Mouse (Mus musculus): ENCODE data around the gene Clptm1. TPM values are rescaled to one million over a fixed set of nuclear protein-coding genes. Genes with fewer than 3 reads are reported as not detected.

The Clptm1 gene
- polyA plus RNA-seq, 1 experiment from 2014 or later, result 96.0 TPM

DNA sequence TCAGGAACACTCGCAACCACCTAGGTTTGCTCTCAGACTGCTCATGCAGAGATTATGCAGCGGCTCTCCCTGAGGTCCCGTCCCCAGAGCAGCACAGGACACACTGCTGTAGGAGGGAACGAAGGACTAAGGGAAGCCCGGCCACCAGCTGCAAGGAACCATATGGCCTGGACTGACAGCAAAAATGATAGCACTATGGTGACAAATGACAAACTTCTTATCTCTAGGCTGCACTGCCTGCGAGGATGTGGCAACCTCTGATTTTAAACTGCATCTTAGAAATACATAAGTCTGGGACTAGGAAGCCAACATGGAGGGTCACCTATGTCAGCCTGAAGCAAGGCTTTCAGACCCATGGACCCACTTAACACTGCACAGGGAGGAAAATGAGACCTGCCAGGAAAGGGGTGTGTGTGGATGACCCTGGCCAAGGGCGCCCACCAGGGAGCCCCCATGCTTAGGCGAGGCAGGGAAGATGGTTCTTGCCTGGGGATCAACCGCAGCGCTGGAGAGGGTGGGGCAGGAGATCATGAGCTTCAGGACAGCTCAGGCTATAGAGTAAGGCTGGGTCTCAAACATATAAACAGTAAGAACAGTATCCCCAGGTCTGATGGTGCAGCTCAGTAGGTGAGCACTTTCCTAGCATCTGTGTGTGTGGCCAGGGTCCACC lies 71.6 kb downstream of the Clptm1 start:
- no peak overlapping the region for H3K4me2 ChIP-seq
- peaks cover 93% of the 10 kb centered on the region for H3K36me3 ChIP-seq (ENCODE audit: insufficient read depth)
- H3K4me1 ChIP-seq (ENCODE audit: insufficient read depth), result no peaks in the 10 kb centered on the region
- 88% methylated on average over 10 of the region's 10 CpGs for WGBS
- ATAC-seq (ENCODE audit: insufficient read depth) (no peak), DNase-seq (no peak)
- no peak overlapping the region for H3K27ac ChIP-seq (ENCODE audit: low read depth)
- no peaks in the 10 kb centered on the region for H3K9me3 ChIP-seq (ENCODE audit: low read depth, low read length)
- H3K4me3 ChIP-seq (ENCODE audit: low read depth, low read length), result no peak overlapping the region
- H3K27me3 ChIP-seq (ENCODE audit: insufficient read depth, low read length), result no peaks in the 10 kb centered on the region
- no peak for TF ChIP-seq CTCF (IDR thresholded peaks at IDR 0.05; ENCODE audit: low read depth)
- no peak overlapping the region for H3K9ac ChIP-seq

DNA sequence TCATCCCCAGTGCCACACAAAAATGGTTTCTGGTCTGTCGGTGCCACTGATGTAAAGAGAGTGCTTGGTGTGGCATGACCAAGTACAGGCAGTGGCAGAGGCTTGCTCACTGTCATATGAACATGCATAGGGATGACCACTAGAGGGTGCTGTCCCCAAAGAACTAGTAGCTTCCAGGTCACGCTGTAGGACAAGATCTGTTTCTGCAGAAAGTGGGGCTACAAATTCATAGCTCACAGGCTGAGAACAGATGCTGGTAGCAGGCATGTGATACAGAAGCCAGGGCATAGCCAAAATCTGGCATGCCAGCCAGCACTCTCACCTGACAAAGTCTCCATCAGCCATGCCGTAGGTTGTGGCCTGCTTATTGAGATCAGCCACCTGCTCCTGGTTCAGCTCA lies 74.9 kb downstream of the Clptm1 start:
- DNase-seq (peak; percentile 87), ATAC-seq (ENCODE audit: insufficient read depth) (peak; percentile 19; the same call in 1 of the 2 replicates)

DNA sequence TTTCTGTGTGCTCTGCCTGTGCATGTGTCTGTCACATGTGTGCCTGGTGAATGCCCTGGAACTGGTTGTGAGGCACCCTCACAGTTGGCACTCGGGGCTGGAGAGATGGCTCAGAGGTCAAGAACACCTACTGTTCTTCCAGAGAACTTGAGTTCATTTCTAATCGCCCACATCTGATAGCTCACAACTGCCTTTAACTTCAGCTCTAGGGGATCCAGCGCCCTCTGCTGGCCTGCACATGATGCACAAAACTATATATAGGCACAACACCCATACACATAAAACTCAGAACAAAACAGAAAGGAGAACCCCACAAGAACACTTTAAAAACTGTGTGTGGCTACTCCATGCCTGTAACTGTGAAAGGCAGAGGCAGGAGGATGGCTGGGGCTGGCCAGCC lies 75.6 kb downstream of the Clptm1 start:
- Histone ChIP-seq H3K4me1 (ENCODE audit: insufficient read depth) (no peaks in the 10 kb centered on the region), H3K9ac (no peak overlapping the region), H3K4me2 (no peak overlapping the region), H3K9me3 (ENCODE audit: low read depth, low read length) (no peaks in the 10 kb centered on the region), H3K27ac (ENCODE audit: low read depth) (no peak overlapping the region), H3K4me3 (ENCODE audit: low read depth, low read length) (no peak overlapping the region), H3K27me3 (ENCODE audit: insufficient read depth, low read length) (no peaks in the 10 kb centered on the region), H3K36me3 (ENCODE audit: insufficient read depth) (peaks cover 100% of the 10 kb centered on the region)
- 43% methylated on average over 3 of the region's 3 CpGs for WGBS
- DNase-seq (peak; percentile 74), ATAC-seq (ENCODE audit: insufficient read depth) (no peak)
- peak; percentile 73 for TF ChIP-seq CTCF (IDR thresholded peaks at IDR 0.05; ENCODE audit: low read depth)

More for the DNA sequence above, 74.9 kb downstream of the Clptm1 start:
- peak; percentile 95 for TF ChIP-seq CTCF (IDR thresholded peaks at IDR 0.05; ENCODE audit: low read depth)
- Histone ChIP-seq H3K4me2 (no peak overlapping the region), H3K27ac (ENCODE audit: low read depth) (no peak overlapping the region), H3K36me3 (ENCODE audit: insufficient read depth) (peaks cover 98% of the 10 kb centered on the region), H3K27me3 (ENCODE audit: insufficient read depth, low read length) (no peaks in the 10 kb centered on the region), H3K4me1 (ENCODE audit: insufficient read depth) (no peaks in the 10 kb centered on the region), H3K9ac (no peak overlapping the region), H3K4me3 (ENCODE audit: low read depth, low read length) (no peak overlapping the region), H3K9me3 (ENCODE audit: low read depth, low read length) (no peaks in the 10 kb centered on the region)
- 52% methylated on average over 3 of the region's 3 CpGs for WGBS

DNA sequence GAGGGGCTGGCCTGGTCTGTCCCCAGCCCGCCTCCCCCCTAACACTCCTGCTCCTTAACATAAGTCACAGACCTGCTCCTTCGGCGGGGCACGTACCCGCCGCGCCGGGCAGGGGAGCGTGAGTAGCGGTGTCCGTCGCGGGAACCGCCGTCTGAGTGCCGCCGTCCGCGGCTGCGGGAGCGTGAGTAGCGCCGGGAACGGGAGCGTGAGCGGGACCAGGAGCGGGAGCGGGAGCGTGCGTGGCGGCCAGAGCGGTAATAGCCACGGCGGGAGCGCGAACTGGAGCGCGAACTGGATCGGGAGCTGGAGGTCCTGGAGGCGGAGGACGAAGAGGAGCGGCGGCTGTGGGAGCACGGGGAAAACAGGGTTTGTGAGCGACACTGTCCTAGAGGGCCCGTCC lies 78.6 kb downstream of the Clptm1 start:
- H3K4me1 ChIP-seq (ENCODE audit: insufficient read depth), result no peaks in the 10 kb centered on the region
- H3K4me3 ChIP-seq (ENCODE audit: low read depth, low read length), result no peak overlapping the region
- 80% methylated on average over 46 of the region's 46 CpGs for WGBS
- no peaks in the 10 kb centered on the region for H3K27me3 ChIP-seq (ENCODE audit: insufficient read depth, low read length)
- DNase-seq, result no peak
- H3K4me2 ChIP-seq, result no peak overlapping the region
- no peak for TF ChIP-seq CTCF (IDR thresholded peaks at IDR 0.05; ENCODE audit: low read depth)
- H3K9ac ChIP-seq, result no peak overlapping the region
- peaks cover 96% of the 10 kb centered on the region for H3K36me3 ChIP-seq (ENCODE audit: insufficient read depth)
- H3K27ac ChIP-seq (ENCODE audit: low read depth), result no peak overlapping the region
- H3K9me3 ChIP-seq (ENCODE audit: low read depth, low read length), result no peaks in the 10 kb centered on the region
- no peak for ATAC-seq (ENCODE audit: insufficient read depth)

Other genes starting within 250 kb of the Clptm1 start
- 8.7 and 11.1 TPM in 2 replicates for gene Mark4, start 206.2 kb downstream of the Clptm1 start, polyA plus RNA-seq (2014; fragmentation: Nextera tagmentation; extraction: Ambion mirVana)
- 1.7 and 2.2 TPM in 2 replicates for gene Exoc3l2, start 201.7 kb downstream of the Clptm1 start, polyA plus RNA-seq (2014; fragmentation: Nextera tagmentation; extraction: Ambion mirVana)
- gene Bloc1s3, start 156.7 kb downstream of the Clptm1 start, polyA plus RNA-seq (2014; fragmentation: Nextera tagmentation; extraction: Ambion mirVana), result 1.1 and 1.7 TPM in 2 replicates
- 77.3 and 83.5 TPM in 2 replicates for gene Trappc6a, start 156.6 kb downstream of the Clptm1 start, polyA plus RNA-seq (2014; fragmentation: Nextera tagmentation; extraction: Ambion mirVana)
- 0.11 TPM in 2 replicates for gene Nkpd1, start 147.2 kb downstream of the Clptm1 start, polyA plus RNA-seq (2014; fragmentation: Nextera tagmentation; extraction: Ambion mirVana)
- gene Ppp1r37, start 102.0 kb downstream of the Clptm1 start, polyA plus RNA-seq (2014; fragmentation: Nextera tagmentation; extraction: Ambion mirVana), result 4.7 and 6.2 TPM in 2 replicates
- gene Zfp296, start 87.7 kb downstream of the Clptm1 start, polyA plus RNA-seq (2014; fragmentation: Nextera tagmentation; extraction: Ambion mirVana), result 0.27 and 0.38 TPM in 2 replicates
- gene Gemin7, start 87.4 kb downstream of the Clptm1 start, polyA plus RNA-seq (2014; fragmentation: Nextera tagmentation; extraction: Ambion mirVana), result 180 and 183 TPM in 2 replicates
- gene Clasrp, start 60.5 kb downstream of the Clptm1 start, polyA plus RNA-seq (2014; fragmentation: Nextera tagmentation; extraction: Ambion mirVana), result 46.9 and 51.5 TPM in 2 replicates
- gene Relb, start 35.6 kb downstream of the Clptm1 start, polyA plus RNA-seq (2014; fragmentation: Nextera tagmentation; extraction: Ambion mirVana), result 7.3 TPM in 2 replicates
- 2.5 and 3.4 TPM in 2 replicates for gene Apoc2, start 12.9 kb upstream of the Clptm1 start, polyA plus RNA-seq (2014; fragmentation: Nextera tagmentation; extraction: Ambion mirVana)
- gene Gm44805, start 16.4 kb upstream of the Clptm1 start, polyA plus RNA-seq (2014; fragmentation: Nextera tagmentation; extraction: Ambion mirVana), result not detected in 2 replicates
- gene Apoc4, start 16.4 kb upstream of the Clptm1 start, polyA plus RNA-seq (2014; fragmentation: Nextera tagmentation; extraction: Ambion mirVana), result 0.30 TPM in 1 of 2 replicates, not detected in the other
- 13.6 and 15.5 TPM in 2 replicates for gene Apoc1, start 27.6 kb upstream of the Clptm1 start, polyA plus RNA-seq (2014; fragmentation: Nextera tagmentation; extraction: Ambion mirVana)
- 404 and 439 TPM in 2 replicates for gene Apoe, start 34.2 kb upstream of the Clptm1 start, polyA plus RNA-seq (2014; fragmentation: Nextera tagmentation; extraction: Ambion mirVana)
- 149 and 168 TPM in 2 replicates for gene Tomm40, start 50.4 kb upstream of the Clptm1 start, polyA plus RNA-seq (2014; fragmentation: Nextera tagmentation; extraction: Ambion mirVana)
- 120 and 125 TPM in 2 replicates for gene Nectin2, start 85.5 kb upstream of the Clptm1 start, polyA plus RNA-seq (2014; fragmentation: Nextera tagmentation; extraction: Ambion mirVana)
- 206 and 209 TPM in 2 replicates for gene Bcam, start 106.0 kb upstream of the Clptm1 start, polyA plus RNA-seq (2014; fragmentation: Nextera tagmentation; extraction: Ambion mirVana)
- gene Cblc, start 131.8 kb upstream of the Clptm1 start, polyA plus RNA-seq (2014; fragmentation: Nextera tagmentation; extraction: Ambion mirVana), result 6.8 and 10.2 TPM in 2 replicates
- gene Bcl3, start 157.7 kb upstream of the Clptm1 start, polyA plus RNA-seq (2014; fragmentation: Nextera tagmentation; extraction: Ambion mirVana), result 4.4 and 6.7 TPM in 2 replicates
- not detected in 2 replicates for gene Gm19345, start 187.0 kb upstream of the Clptm1 start, polyA plus RNA-seq (2014; fragmentation: Nextera tagmentation; extraction: Ambion mirVana)
- gene Ceacam16, start 196.3 kb upstream of the Clptm1 start, polyA plus RNA-seq (2014; fragmentation: Nextera tagmentation; extraction: Ambion mirVana), result not detected in 2 replicates
- gene Ceacam19, start 222.9 kb upstream of the Clptm1 start, polyA plus RNA-seq (2014; fragmentation: Nextera tagmentation; extraction: Ambion mirVana), result not detected in 2 replicates

Data from lung, embryonic 14.5 days (tissue).